Mouse (Mus musculus) liver, adult 2 months (tissue): ENCODE data around the gene Def6.

Experiments used
- CTCF ChIP-seq: fragments of 200-500 bp; IDR thresholded peaks from 2 replicates; pipeline ENCODE4 v1.5.1; 2011; ENCODE audit warnings: low read depth, low read length, control low read depth
- POLR2A ChIP-seq: fragments of 200-500 bp; IDR thresholded peaks from 2 replicates; pipeline ENCODE4 v1.6.1; 2011; ENCODE audit warnings: low read length, control low read depth; ENCODE audit not compliant: insufficient read depth; ENCODE audit errors: extremely low read depth

DNA sequence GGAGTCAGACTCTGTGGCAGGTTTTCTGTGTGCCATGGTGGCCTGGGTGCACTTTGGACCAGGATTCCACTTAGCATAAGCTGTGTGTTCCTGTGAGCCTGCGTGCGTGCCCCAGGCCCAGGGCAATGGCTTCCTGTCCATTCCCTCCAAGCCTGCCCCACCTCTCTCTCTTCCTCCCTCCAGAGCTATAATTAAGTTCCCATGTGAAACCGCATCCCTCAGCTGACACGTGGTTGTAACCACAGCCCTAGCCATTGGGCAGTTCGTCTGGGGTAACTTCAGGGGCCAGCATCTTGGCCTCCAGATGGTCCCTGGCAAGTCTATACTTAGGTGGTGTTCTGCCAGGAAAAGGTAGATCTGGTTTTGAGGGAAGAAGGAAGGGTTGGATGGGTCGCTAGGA lies 40.0 kb downstream of the Def6 start:
- TF ChIP-seq CTCF, result no peak
- no peak for TF ChIP-seq POLR2A
